12 mouse cellular contexts compared by ENCODE assay signal in the genomic region with DNA sequence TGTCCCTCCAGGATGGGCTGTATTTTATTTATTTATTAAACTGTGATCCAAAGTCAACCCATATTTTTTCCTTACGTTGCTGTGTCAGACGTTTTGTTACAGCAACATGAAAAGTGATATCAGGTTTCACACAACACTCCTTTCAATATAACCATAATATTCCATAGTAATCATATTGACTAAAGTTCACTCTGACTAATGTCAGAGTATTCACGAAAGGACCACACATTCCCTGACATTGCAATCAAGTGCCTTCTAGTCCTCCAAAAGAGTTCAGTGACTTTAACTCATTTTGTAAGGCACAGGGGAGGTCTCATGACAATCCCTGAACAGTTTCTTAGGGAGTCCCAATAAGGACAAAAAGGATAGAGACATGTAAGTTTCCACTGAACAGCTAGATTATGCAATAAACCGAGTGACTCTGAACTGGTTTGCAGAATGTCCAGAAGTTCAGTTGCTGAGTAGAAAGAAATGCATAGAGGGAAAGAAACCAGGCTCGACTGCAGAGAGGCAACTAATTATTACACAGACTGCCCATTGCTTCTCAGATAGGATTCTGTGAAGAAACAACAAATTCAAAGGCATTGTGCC. TPM values are rescaled to one million over a fixed set of nuclear protein-coding genes. Genes with fewer than 3 reads are reported as not detected.
A peak's percentile ranks its signal among the peaks of the same experiment; 100 is the strongest.
DNase-seq lines count a peak whose midpoint lies in the region; ATAC-seq and TF ChIP-seq lines count a peak whose summit lies in the region.
"Had no signal": no experiment of that assay in that cellular context is flagged by ENCODE, and none has a peak within 500 bp of the region (broad histone marks: within the 10 kb centered on the region; RNA-seq: fewer than 3 reads in every experiment).

No protein-coding gene starts in this region.

- H3K9me3 ChIP-seq in intestine, embryonic 16.5 days (ENCODE audit: control insufficient read depth, low read length), result no peaks in the 10 kb centered on the region
- H3K9me3 ChIP-seq in hindbrain, embryonic 16.5 days (ENCODE audit: control insufficient read depth, low read length), result no peaks in the 10 kb centered on the region
- H3K9me3 ChIP-seq: embryonic facial prominence, embryonic 12.5 days; forebrain, embryonic 12.5 days; hindbrain, embryonic 13.5 days; lung, embryonic 15.5 days had no signal

- no peaks in the 10 kb centered on the region for H3K36me3 ChIP-seq in intestine, embryonic 16.5 days (ENCODE audit: control insufficient read depth, insufficient read depth, low read length)
- no peaks in the 10 kb centered on the region for H3K36me3 ChIP-seq in hindbrain, embryonic 16.5 days (ENCODE audit: control insufficient read depth, insufficient read depth, low read length)
- H3K36me3 ChIP-seq: embryonic facial prominence, embryonic 12.5 days; forebrain, embryonic 12.5 days; hindbrain, embryonic 13.5 days; lung, embryonic 15.5 days had no signal

- no peak for DNase-seq in layer of hippocampus, adult 2 months (ENCODE audit: low spot score in 2 of 2)
- DNase-seq in layer of hippocampus, adult 9-10 months (ENCODE audit: low spot score), result no peak
- no peak for DNase-seq in cerebellum, adult 11-12 months

- H3K4me2 ChIP-seq in intestine, embryonic 16.5 days (ENCODE audit: low read depth, low read length), result peak overlapping the region; percentile 15
- no peak overlapping the region for H3K4me2 ChIP-seq in hindbrain, embryonic 16.5 days (ENCODE audit: low read length)
- H3K4me2 ChIP-seq: embryonic facial prominence, embryonic 12.5 days; forebrain, embryonic 12.5 days; hindbrain, embryonic 13.5 days; lung, embryonic 15.5 days had no signal

- WGBS in intestine, embryonic 16.5 days, result 58% methylated on average over 5 of the region's 5 CpGs
- 80% methylated on average over 5 of the region's 5 CpGs for WGBS in hindbrain, embryonic 16.5 days

- peak overlapping the region; percentile 40 for H3K4me3 ChIP-seq in layer of hippocampus, adult 2 months
- H3K4me3 ChIP-seq in bone marrow macrophage, adult 2 months (ENCODE audit: insufficient read depth, low read length), result peak overlapping the region; percentile 66
- H3K4me3 ChIP-seq in intestine, embryonic 16.5 days (ENCODE audit: low read length), result no peak overlapping the region; the same call in 1 of the 2 replicates
- no peak overlapping the region for H3K4me3 ChIP-seq in hindbrain, embryonic 16.5 days (ENCODE audit: low read length)
- H3K4me3 ChIP-seq: embryonic facial prominence, embryonic 12.5 days; forebrain, embryonic 12.5 days; hindbrain, embryonic 13.5 days; lung, embryonic 15.5 days had no signal

- TF ChIP-seq CTCF in layer of hippocampus, adult 2 months (conservative IDR thresholded peaks at IDR 0.05), result no peak
- no peak for TF ChIP-seq CTCF in bone marrow macrophage, adult 2 months (IDR thresholded peaks at IDR 0.05; ENCODE audit: low read depth, low read length)

- no peaks in the 10 kb centered on the region for H3K27me3 ChIP-seq in intestine, embryonic 16.5 days (replicated peaks; ENCODE audit: control insufficient read depth, insufficient read depth, low read length)
- no peaks in the 10 kb centered on the region for H3K27me3 ChIP-seq in hindbrain, embryonic 16.5 days (replicated peaks; ENCODE audit: control insufficient read depth, insufficient read depth, low read length)
- H3K27me3 ChIP-seq: embryonic facial prominence, embryonic 12.5 days; forebrain, embryonic 12.5 days; hindbrain, embryonic 13.5 days; lung, embryonic 15.5 days had no signal

- peaks cover 6% of the 10 kb centered on the region for H3K4me1 ChIP-seq in bone marrow macrophage, adult 2 months (ENCODE audit: control insufficient read depth, insufficient read depth, low read length)
- no peaks in the 10 kb centered on the region for H3K4me1 ChIP-seq in intestine, embryonic 16.5 days (ENCODE audit: control insufficient read depth, insufficient read depth, low read length)
- H3K4me1 ChIP-seq in hindbrain, embryonic 16.5 days (ENCODE audit: control insufficient read depth, insufficient read depth, low read depth, low read length), result no peaks in the 10 kb centered on the region
- H3K4me1 ChIP-seq: embryonic facial prominence, embryonic 12.5 days; forebrain, embryonic 12.5 days; hindbrain, embryonic 13.5 days had no signal

- no peak overlapping the region for H3K9ac ChIP-seq in intestine, embryonic 16.5 days (ENCODE audit: low read depth, low read length)
- no peak overlapping the region for H3K9ac ChIP-seq in hindbrain, embryonic 16.5 days (ENCODE audit: low read depth, low read length)
- H3K9ac ChIP-seq: embryonic facial prominence, embryonic 12.5 days; forebrain, embryonic 12.5 days; hindbrain, embryonic 13.5 days; lung, embryonic 15.5 days had no signal

- TF ChIP-seq POLR2A in bone marrow macrophage, adult 2 months (IDR thresholded peaks at IDR 0.05; ENCODE audit: borderline replicate concordance, low read depth, low read length), result no peak

- peak overlapping the region; percentile 79 for H3K27ac ChIP-seq in layer of hippocampus, adult 2 months
- H3K27ac ChIP-seq in bone marrow macrophage, adult 2 months (ENCODE audit: insufficient read depth, low read depth, low read length), result peak overlapping the region; percentile 87
- peak overlapping the region; percentile 67 for H3K27ac ChIP-seq in intestine, embryonic 16.5 days (ENCODE audit: low read length)
- H3K27ac ChIP-seq in hindbrain, embryonic 16.5 days (ENCODE audit: low read depth, low read length), result no peak overlapping the region
- H3K27ac ChIP-seq: embryonic facial prominence, embryonic 12.5 days; forebrain, embryonic 12.5 days; hindbrain, embryonic 13.5 days had no signal

- ATAC-seq in intestine, embryonic 16.5 days, result peak; percentile 75
- peak; percentile 44; the same call in 1 of the 2 replicates for ATAC-seq in megakaryocyte progenitor cell, adult 5-6 weeks (replicated peaks; ENCODE audit: poor library complexity)
- no peak for ATAC-seq in hindbrain, embryonic 16.5 days
- ATAC-seq: midbrain, embryonic 16.5 days had no signal

RNA-seq across cellular contexts. Expression of a gene that starts 0.4 kb away (rescaled TPM):
- 1 to 10 TPM; 5.2 to 5.3 TPM for total RNA-seq in layer of hippocampus, adult 2 months (2021)
- 4.8 and 7.2 TPM in 2 replicates for polyA plus RNA-seq in bone marrow macrophage, adult 2 months (2012; ENCODE audit: insufficient read depth, insufficient read length, missing spikeins)
- polyA plus RNA-seq in intestine, embryonic 16.5 days (2015; fragmentation: Nextera tagmentation; extraction: Ambion mirVana), result 5.7 and 8.0 TPM in 2 replicates
- 0.15 and 0.52 TPM in 2 replicates for total RNA-seq in megakaryocyte progenitor cell, adult 5-6 weeks (2015)
- total RNA-seq in megakaryocyte progenitor cell, adult 5-6 weeks (2017), result 2.0 TPM in 1 of 2 replicates, not detected in the other
- 1.1 and 1.3 TPM in 2 replicates for polyA plus RNA-seq in hindbrain, embryonic 16.5 days (2015; fragmentation: Nextera tagmentation; extraction: Ambion mirVana)

Comparison
In these comparisons a context has a peak if more than half of its experiments do, and no peak if none do; other contexts are left out.
1. H3K4me3 ChIP-seq: peak in layer of hippocampus, adult 2 months (single experiment) and bone marrow macrophage, adult 2 months (single experiment); none in intestine, embryonic 16.5 days (single experiment) and hindbrain, embryonic 16.5 days (single experiment).